Mouse (Mus musculus) erythroblast, embryonic 14.5 days (primary cell): ENCODE measurements around the gene Heatr6.

Experiments
- GATA1 ChIP-seq: IDR thresholded peaks from 2 replicates; pipeline ENCODE4 v1.6.1; 2012; ENCODE audit warnings: low read length, inconsistent platforms, mixed read lengths
- TAL1 ChIP-seq: IDR thresholded peaks from 3 replicates; pipeline ENCODE4 v1.6.1; 2012; ENCODE audit warnings: low read length, inconsistent platforms, mixed read lengths

DNA sequence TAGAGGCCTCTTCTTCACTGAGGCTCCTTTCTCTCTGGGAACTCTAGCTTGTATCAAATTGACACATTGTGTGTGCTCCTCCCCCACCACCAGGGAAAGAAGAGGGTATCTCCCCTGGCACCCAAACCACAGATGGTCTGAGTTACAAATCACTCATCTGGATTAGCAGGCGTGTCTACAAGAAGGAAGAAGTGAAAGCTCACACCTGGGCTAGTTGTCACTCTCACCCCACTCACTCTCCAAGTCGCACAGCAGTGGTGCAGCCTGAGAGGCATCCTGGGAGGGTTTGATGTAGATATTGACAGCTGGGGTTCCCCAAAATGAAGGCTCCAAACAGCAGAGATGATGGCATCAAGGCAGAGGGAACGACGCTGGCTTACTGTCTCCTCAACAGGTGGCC is 7.3 kb upstream of the Heatr6 start:
- TF ChIP-seq TAL1, result no peak
- no peak for TF ChIP-seq GATA1
